8 mouse cellular contexts compared by ENCODE assay signal in the genomic region with DNA sequence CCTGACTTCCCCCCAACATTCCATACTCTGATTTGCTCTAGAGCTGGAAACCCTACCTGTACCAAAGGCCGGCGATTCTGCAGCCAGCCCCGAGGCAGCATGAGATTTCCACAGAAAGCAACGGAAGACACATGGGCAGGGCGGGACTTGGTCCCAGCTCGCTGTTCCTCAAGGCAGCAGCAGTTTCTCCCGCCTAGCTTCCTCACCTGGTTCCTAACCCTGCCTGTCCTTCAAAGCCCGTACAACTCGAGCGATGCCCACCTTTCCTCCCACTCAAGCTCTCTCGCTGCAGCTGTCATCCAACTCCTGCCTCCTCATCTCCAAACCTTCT. TPM values are rescaled to one million over a fixed set of nuclear protein-coding genes. Genes with fewer than 3 reads are reported as not detected.
DNase-seq lines count a peak whose midpoint lies in the region; ATAC-seq and TF ChIP-seq lines count a peak whose summit lies in the region.

No protein-coding gene starts in this region.

- peak overlapping the region; percentile 92; the same call in 1 of the 2 replicates for H3K27ac ChIP-seq in forebrain, embryonic 12.5 days
- peak overlapping the region; percentile 94 for H3K27ac ChIP-seq in intestine, embryonic 15.5 days
- H3K27ac ChIP-seq in lung, embryonic 14.5 days (ENCODE audit: low read depth), result peak overlapping the region; percentile 97
- H3K27ac ChIP-seq in stomach, postnatal 0 days (replicated peaks), result peak overlapping the region; percentile 96

- H3K4me3 ChIP-seq in forebrain, embryonic 12.5 days (replicated peaks), result peak overlapping the region; percentile 98
- H3K4me3 ChIP-seq in intestine, embryonic 15.5 days (replicated peaks), result peak overlapping the region; percentile 99
- H3K4me3 ChIP-seq in lung, embryonic 14.5 days (ENCODE audit: low read depth, low read length), result peak overlapping the region; percentile 95
- H3K4me3 ChIP-seq in stomach, postnatal 0 days (ENCODE audit: low read depth, low read length), result peak overlapping the region; percentile 99

- peak; percentile 65 for DNase-seq in adrenal gland, postnatal 10 days
- no peak for DNase-seq in adrenal gland, postnatal 25 days
- peak; percentile 32 for DNase-seq in 416B (ENCODE audit: low read depth)
- peak; percentile 59 for DNase-seq in lung, embryonic 14.5 days
- DNase-seq in stomach, postnatal 0 days (ENCODE audit: low spot score), result peak; percentile 52

- peaks cover 36% of the 10 kb centered on the region for H3K4me1 ChIP-seq in forebrain, embryonic 12.5 days
- H3K4me1 ChIP-seq in intestine, embryonic 15.5 days (replicated peaks), result peaks cover 30% of the 10 kb centered on the region
- H3K4me1 ChIP-seq in lung, embryonic 14.5 days (ENCODE audit: insufficient read depth), result peaks cover 20% of the 10 kb centered on the region
- H3K4me1 ChIP-seq in stomach, postnatal 0 days (replicated peaks; ENCODE audit: control insufficient read depth, insufficient read depth), result peaks cover 9% of the 10 kb centered on the region; the same call in 1 of the 2 replicates

- H3K9me3 ChIP-seq in forebrain, embryonic 12.5 days, result no peaks in the 10 kb centered on the region
- no peaks in the 10 kb centered on the region for H3K9me3 ChIP-seq in intestine, embryonic 15.5 days
- no peaks in the 10 kb centered on the region for H3K9me3 ChIP-seq in lung, embryonic 14.5 days (ENCODE audit: low read depth, low read length)
- H3K9me3 ChIP-seq in stomach, postnatal 0 days (ENCODE audit: control insufficient read depth, low read length), result no peaks in the 10 kb centered on the region

- 2% methylated on average over 11 of the region's 11 CpGs for WGBS in forebrain, embryonic 12.5 days
- WGBS in intestine, embryonic 15.5 days, result 1% methylated on average over 11 of the region's 11 CpGs
- WGBS in lung, embryonic 14.5 days, result 0% methylated on average over 11 of the region's 11 CpGs
- WGBS in stomach, postnatal 0 days, result under 1% methylated on average over 11 of the region's 11 CpGs

- no peak for ATAC-seq in forebrain, embryonic 12.5 days (ENCODE audit: low FRiP score)
- no peak for ATAC-seq in intestine, embryonic 15.5 days
- no peak for ATAC-seq in lung, embryonic 14.5 days (ENCODE audit: insufficient read depth)
- ATAC-seq in stomach, postnatal 0 days (ENCODE audit: low FRiP score, low TSS enrichment), result no peak
- no peak for ATAC-seq in megakaryocyte-erythroid progenitor cell, adult 5-6 weeks (replicated peaks; ENCODE audit: low FRiP score, low TSS enrichment, poor library complexity, severe bottlenecking)

- peaks cover 26% of the 10 kb centered on the region for H3K36me3 ChIP-seq in forebrain, embryonic 12.5 days (replicated peaks)
- H3K36me3 ChIP-seq in intestine, embryonic 15.5 days, result peaks cover 18% of the 10 kb centered on the region
- peaks cover 33% of the 10 kb centered on the region for H3K36me3 ChIP-seq in lung, embryonic 14.5 days (ENCODE audit: insufficient read depth)
- H3K36me3 ChIP-seq in stomach, postnatal 0 days (ENCODE audit: control insufficient read depth, insufficient read depth, low read length), result peaks cover 13% of the 10 kb centered on the region

- no peaks in the 10 kb centered on the region for H3K27me3 ChIP-seq in forebrain, embryonic 12.5 days
- H3K27me3 ChIP-seq in intestine, embryonic 15.5 days (replicated peaks), result no peaks in the 10 kb centered on the region
- H3K27me3 ChIP-seq in lung, embryonic 14.5 days (ENCODE audit: insufficient read depth, low read length), result no peaks in the 10 kb centered on the region
- H3K27me3 ChIP-seq in stomach, postnatal 0 days (ENCODE audit: control insufficient read depth, insufficient read depth, low read length), result no peaks in the 10 kb centered on the region

- peak overlapping the region; percentile 99 for H3K9ac ChIP-seq in forebrain, embryonic 12.5 days
- peak overlapping the region; percentile 100 for H3K9ac ChIP-seq in intestine, embryonic 15.5 days
- peak overlapping the region; percentile 98 for H3K9ac ChIP-seq in lung, embryonic 14.5 days
- peak overlapping the region; percentile 100 for H3K9ac ChIP-seq in stomach, postnatal 0 days (ENCODE audit: low read length)

- no peak for TF ChIP-seq CTCF in lung, embryonic 14.5 days (IDR thresholded peaks at IDR 0.05; ENCODE audit: low read depth)
- no peak for TF ChIP-seq CTCF in stomach, postnatal 0 days (IDR thresholded peaks at IDR 0.05; ENCODE audit: low read depth)

- no peak for TF ChIP-seq EP300 in stomach, postnatal 0 days (optimal IDR thresholded peaks at IDR 0.05)

- H3K4me2 ChIP-seq in forebrain, embryonic 12.5 days, result peak overlapping the region; percentile 96
- peak overlapping the region; percentile 87 for H3K4me2 ChIP-seq in intestine, embryonic 15.5 days (replicated peaks)
- H3K4me2 ChIP-seq in lung, embryonic 14.5 days, result peak overlapping the region; percentile 84
- H3K4me2 ChIP-seq in stomach, postnatal 0 days (replicated peaks; ENCODE audit: low read depth), result peak overlapping the region; percentile 90

RNA-seq across cellular contexts. Expression of a gene that starts 1.4 kb away (rescaled TPM):
- total RNA-seq in adrenal gland, postnatal 10 days (2021), result 10 to 100 TPM; 33.6 to 37.6 TPM
- total RNA-seq in adrenal gland, postnatal 25 days (2021), result 37.1 and 47.1 TPM in 2 replicates
- polyA plus RNA-seq in forebrain, embryonic 12.5 days (2016; fragmentation: Nextera tagmentation; extraction: Ambion mirVana), result 5.0 TPM in 2 replicates
- polyA plus RNA-seq in intestine, embryonic 15.5 days (2015; fragmentation: Nextera tagmentation; extraction: Ambion mirVana), result 7.6 and 8.9 TPM in 2 replicates
- polyA plus RNA-seq in lung, embryonic 14.5 days (2014; fragmentation: Nextera tagmentation; extraction: Ambion mirVana), result 11.4 and 15.1 TPM in 2 replicates
- 3.7 and 4.3 TPM in 2 replicates for polyA plus RNA-seq in stomach, postnatal 0 days (2015; fragmentation: Nextera tagmentation; extraction: Ambion mirVana)
- total RNA-seq in megakaryocyte-erythroid progenitor cell, adult 5-6 weeks (2014; fragmentation: Nextera tagmentation), result 26.2 and 44.3 TPM in 2 replicates
- total RNA-seq in megakaryocyte-erythroid progenitor cell, adult 5-6 weeks (2017), result 19.3 and 20.5 TPM in 2 replicates

RNA-seq across cellular contexts. Expression of a gene that starts 8.4 kb away (rescaled TPM):
- total RNA-seq in adrenal gland, postnatal 10 days (2021), result 10 to 100 TPM; 14.3 to 22.9 TPM
- total RNA-seq in adrenal gland, postnatal 25 days (2021), result 21.1 and 32.5 TPM in 2 replicates
- 9.8 and 11.3 TPM in 2 replicates for polyA plus RNA-seq in forebrain, embryonic 12.5 days (2016; fragmentation: Nextera tagmentation; extraction: Ambion mirVana)
- polyA plus RNA-seq in intestine, embryonic 15.5 days (2015; fragmentation: Nextera tagmentation; extraction: Ambion mirVana), result 2.8 and 3.4 TPM in 2 replicates
- 2.8 and 2.9 TPM in 2 replicates for polyA plus RNA-seq in lung, embryonic 14.5 days (2014; fragmentation: Nextera tagmentation; extraction: Ambion mirVana)
- 1.9 and 2.6 TPM in 2 replicates for polyA plus RNA-seq in stomach, postnatal 0 days (2015; fragmentation: Nextera tagmentation; extraction: Ambion mirVana)
- 14.1 and 19.6 TPM in 2 replicates for total RNA-seq in megakaryocyte-erythroid progenitor cell, adult 5-6 weeks (2014; fragmentation: Nextera tagmentation)
- total RNA-seq in megakaryocyte-erythroid progenitor cell, adult 5-6 weeks (2017), result 2.5 and 4.8 TPM in 2 replicates

RNA-seq across cellular contexts. Expression of a gene that starts 58.1 kb away (rescaled TPM):
- 1 to 10 TPM; 5.7 to 6.1 TPM for total RNA-seq in adrenal gland, postnatal 10 days (2021)
- 5.3 and 8.4 TPM in 2 replicates for total RNA-seq in adrenal gland, postnatal 25 days (2021)
- 68.3 and 71.7 TPM in 2 replicates for polyA plus RNA-seq in forebrain, embryonic 12.5 days (2016; fragmentation: Nextera tagmentation; extraction: Ambion mirVana)
- 48.7 and 48.9 TPM in 2 replicates for polyA plus RNA-seq in intestine, embryonic 15.5 days (2015; fragmentation: Nextera tagmentation; extraction: Ambion mirVana)
- polyA plus RNA-seq in lung, embryonic 14.5 days (2014; fragmentation: Nextera tagmentation; extraction: Ambion mirVana), result 50.3 and 60.8 TPM in 2 replicates
- 23.8 and 24.7 TPM in 2 replicates for polyA plus RNA-seq in stomach, postnatal 0 days (2015; fragmentation: Nextera tagmentation; extraction: Ambion mirVana)
- total RNA-seq in megakaryocyte-erythroid progenitor cell, adult 5-6 weeks (2014; fragmentation: Nextera tagmentation), result 49.4 and 60.5 TPM in 2 replicates
- total RNA-seq in megakaryocyte-erythroid progenitor cell, adult 5-6 weeks (2017), result 15.6 and 27.7 TPM in 2 replicates
